15 mouse cellular contexts compared by ENCODE assay signal in genomic region chr11:33349269-33349668, GRCm38 (mm10).
"Had no signal": no experiment of that assay in that cellular context is flagged by ENCODE, and none has a peak within 500 bp of the region (broad histone marks: within the 10 kb centered on the region; RNA-seq: fewer than 3 reads in every experiment).

No protein-coding gene starts in this region.

- H3K27me3 ChIP-seq: midbrain, embryonic 12.5 days; neural tube, embryonic 13.5 days; neural tube, embryonic 15.5 days; stomach, embryonic 15.5 days had no signal

- DNase-seq: lung, adult 18-20 months; lung, embryonic 14.5 days; lung, postnatal 10 days; lung, postnatal 4 days; midbrain, embryonic 14.5 days; right cerebral cortex, postnatal 14 days; thymus, postnatal 36 days had no signal

- H3K4me1 ChIP-seq: midbrain, embryonic 12.5 days; neural tube, embryonic 13.5 days; neural tube, embryonic 15.5 days had no signal

- H3K4me3 ChIP-seq: midbrain, embryonic 10.5 days; midbrain, embryonic 12.5 days; myocyte; neural tube, embryonic 13.5 days; neural tube, embryonic 15.5 days; stomach, embryonic 15.5 days had no signal

- H3K27ac ChIP-seq: liver, embryonic 14.5 days; midbrain, embryonic 10.5 days; midbrain, embryonic 12.5 days; neural tube, embryonic 13.5 days; neural tube, embryonic 15.5 days; stomach, embryonic 15.5 days; stomach, postnatal 0 days had no signal

- H3K36me3 ChIP-seq: midbrain, embryonic 10.5 days; midbrain, embryonic 12.5 days; neural tube, embryonic 13.5 days; neural tube, embryonic 15.5 days; stomach, embryonic 15.5 days had no signal
